Mouse (Mus musculus) ES-E14 (cell line): ENCODE measurements around the gene Ccdc88c.

ENCODE experiments used
- CHD2 ChIP-seq: IDR thresholded peaks from 2 replicates; pipeline ENCODE4 v1.6.1; 2014; ENCODE audit warnings: mild to moderate bottlenecking, low read depth, low read length, inconsistent platforms
- HCFC1 ChIP-seq: IDR thresholded peaks from 2 replicates; pipeline ENCODE4 v1.6.1; 2012; ENCODE audit warnings: low read length, inconsistent platforms, borderline replicate concordance; ENCODE audit not compliant: insufficient read depth
- MAFK ChIP-seq: IDR thresholded peaks from 2 replicates; pipeline ENCODE4 v1.6.1; 2014; ENCODE audit warnings: mild to moderate bottlenecking, low read depth, low read length, inconsistent platforms; ENCODE audit not compliant: insufficient read depth
- ZC3H11A ChIP-seq: IDR thresholded peaks from 2 replicates; pipeline ENCODE4 v1.6.1; 2012; ENCODE audit warnings: low read depth, mild to moderate bottlenecking, inconsistent platforms, low read length, borderline replicate concordance

- no peak for TF ChIP-seq HCFC1
- no peak for TF ChIP-seq ZC3H11A
- no peak for TF ChIP-seq MAFK
- no peak for TF ChIP-seq CHD2
Measured at GRCm38 (mm10) chr12:101015165-101015560, 13.7 kb downstream of the Ccdc88c start.
